Mouse (Mus musculus) induced T-regulatory cell, adult 2 months (primary cell): ENCODE measurements around the gene Paqr5.

Source experiments
- DNase-seq: peaks from one replicate; pipeline ENCODE4 v3.0.0-alpha.2; 2012; ENCODE audit warnings: low read depth

Paqr5 gene

DNA sequence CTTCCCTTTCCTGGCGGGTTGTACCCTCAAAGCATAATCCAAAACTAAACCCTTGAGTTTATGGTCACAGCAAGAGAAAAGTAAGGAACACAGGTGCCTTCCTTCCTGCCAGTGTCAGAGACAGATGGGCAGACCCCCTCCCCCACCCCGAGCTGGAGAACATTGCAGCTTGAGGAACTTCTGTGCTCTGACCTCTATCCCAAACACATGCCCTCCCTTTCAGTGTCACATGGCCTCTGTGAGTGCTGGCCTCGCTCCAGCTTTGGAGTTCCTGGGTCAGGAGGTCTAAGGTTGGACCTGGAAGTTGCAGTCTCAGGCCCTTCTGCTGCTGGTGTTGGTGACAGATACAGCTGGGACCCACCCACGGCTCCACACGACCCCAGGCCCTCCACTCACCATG is 65.9 kb downstream of the Paqr5 start:
- no peak for DNase-seq

DNA sequence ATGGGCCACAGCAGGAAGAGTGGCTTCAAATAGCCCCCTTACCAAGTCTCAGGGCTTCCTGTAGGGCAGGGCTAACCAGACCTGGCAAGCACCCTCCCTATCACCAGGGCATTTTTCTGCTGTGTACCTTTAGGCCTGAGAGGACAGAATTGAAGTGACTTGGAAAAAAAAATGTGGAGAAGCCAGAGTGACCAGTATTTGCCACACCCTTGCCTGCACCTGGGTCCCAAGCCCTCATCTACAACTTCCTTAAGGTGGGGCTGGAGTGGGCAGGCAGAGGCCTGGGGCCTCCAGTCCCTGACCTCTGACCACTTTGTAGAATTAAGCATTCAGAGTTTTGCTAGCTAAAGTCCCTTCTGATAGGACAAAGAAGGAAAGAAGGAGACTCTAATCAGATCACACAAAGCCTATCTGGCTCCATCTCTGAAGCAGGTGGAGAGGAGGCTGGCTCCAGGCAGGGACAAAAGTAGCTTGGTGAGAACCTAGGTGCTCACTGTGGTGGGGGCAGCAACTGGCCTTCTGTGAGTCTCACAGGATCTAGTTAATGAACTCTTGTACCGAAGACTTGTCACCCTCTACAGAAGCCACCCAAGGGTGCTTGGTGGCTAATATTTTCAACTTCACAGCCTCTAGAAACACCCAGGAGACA is 66.6 kb downstream of the Paqr5 start:
- no peak for DNase-seq

DNA sequence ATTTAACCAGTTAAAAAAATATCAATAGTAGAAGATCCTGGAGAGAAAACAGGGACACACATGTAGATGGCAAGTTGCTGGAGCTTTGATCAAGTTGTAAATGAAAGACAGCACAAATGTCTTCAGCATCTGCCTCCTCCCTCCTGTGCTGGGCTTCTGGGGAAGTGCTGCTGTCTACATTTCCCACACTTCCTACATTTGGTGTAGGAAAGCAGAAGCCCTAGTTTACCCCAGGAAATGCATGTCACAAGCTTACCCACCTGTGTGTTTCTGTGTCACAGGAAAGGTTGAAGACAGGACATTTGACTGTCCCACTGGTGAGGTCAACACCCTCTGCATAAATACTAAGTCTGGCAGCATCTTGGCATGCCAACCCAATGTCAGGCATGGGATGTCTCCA is 71.9 kb downstream of the Paqr5 start:
- DNase-seq: no peak

DNA sequence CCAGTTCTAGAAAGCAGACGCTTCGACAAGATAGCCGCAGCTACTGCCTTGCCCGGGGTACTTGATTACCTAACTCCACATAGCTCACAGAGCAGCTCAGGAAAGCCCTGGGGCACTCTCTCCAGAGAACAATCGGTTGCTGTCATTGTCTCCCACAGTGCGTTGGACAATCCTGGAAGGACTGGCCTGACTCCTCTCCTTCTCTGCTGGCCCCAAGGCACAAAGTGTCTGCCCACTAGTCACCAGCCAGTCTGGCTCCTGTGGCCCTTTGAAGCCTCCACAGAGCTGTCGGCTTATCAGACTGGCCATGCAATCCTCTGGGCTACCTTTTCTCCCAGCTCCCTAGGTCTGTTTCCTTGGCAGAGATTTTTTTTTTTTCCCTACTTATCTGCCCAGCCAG is 74.4 kb downstream of the Paqr5 start:
- no peak for DNase-seq

DNA sequence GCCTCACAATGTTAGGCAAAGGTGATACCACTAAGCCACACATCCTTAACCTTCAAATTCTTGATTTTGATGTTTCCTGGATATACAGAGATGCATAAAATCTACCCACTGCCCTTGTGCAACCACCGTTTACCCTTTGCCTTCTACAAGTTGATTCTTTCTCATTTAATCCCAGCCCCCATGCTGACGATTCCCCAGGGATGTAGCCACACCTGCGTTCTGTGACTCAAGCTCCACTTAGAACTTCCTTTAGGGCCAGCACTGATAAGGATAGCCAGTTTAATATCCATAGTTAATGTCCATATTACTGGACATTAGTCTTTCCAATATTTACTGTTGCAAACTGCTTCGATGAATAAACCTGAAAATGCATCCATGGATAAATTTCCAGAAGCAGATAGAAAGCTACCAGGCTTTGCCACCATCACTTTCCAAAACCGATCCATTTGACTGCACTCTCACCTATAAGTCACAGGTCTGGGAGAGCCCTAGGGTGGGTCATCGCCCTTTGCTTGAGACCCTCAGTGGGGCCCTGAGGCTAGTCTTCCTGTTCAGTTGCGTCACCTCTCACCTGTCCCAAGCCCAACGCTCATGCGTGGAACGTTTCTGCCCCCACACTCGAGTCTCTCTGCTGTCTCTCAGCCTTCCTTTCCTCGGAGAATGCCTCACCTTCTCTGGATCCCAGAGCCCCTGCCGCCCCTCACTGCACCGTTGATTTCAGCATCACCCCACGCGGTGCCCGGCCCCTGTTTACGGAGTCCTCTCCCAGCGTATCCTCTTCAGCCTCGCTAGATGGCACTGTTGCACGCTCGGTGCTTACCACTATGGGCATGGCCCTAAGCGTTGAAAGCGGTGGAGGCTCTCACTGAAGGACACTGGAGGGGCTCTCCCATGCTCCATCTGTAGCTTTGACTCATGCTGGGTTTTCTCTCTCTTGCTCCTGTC is 79.0 kb downstream of the Paqr5 start:
- peak; percentile 94 for DNase-seq

DNA sequence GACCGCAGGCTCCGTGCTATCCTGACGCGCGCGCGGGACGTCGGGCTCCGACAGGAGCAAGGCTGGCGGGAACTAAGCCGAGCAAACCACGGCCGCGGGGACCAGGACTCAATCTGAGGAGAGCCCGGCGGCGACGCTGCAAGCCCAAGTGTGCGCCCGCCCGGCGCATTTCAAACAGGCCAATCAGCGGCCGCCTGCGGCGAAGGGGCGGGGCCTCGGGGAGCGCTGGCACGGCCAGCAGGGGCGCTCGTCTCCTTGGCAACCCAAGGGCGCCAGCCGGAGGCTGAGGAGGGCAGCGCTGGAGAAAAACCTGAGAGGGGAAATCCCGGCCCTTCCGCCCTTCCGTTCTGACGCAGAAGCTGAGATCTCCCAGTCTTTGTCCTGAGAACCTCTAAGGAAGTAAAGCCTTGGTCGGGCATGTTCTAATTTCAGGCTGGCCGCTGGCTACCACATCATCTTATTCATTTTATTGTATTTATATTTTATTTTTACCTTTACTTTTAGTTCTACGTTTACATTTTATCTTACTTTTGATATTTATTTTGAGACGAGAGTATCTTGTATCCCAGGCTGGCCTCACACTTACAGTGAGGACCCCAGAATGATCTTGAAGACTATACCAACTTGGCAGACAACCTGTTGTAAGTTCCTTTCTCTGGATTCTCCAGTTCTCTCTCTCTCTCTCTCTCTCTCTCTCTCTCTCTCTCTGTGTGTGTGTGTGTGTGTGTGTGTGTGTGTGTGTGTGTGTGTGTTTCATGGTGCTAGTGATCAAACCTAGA is 79.8 kb downstream of the Paqr5 start, which contains the start of gene Kif23:
Gene Kif23, minus strand, starts transcription at position 152 of the 779 bp plus-strand sequence.
- peak; percentile 98 for DNase-seq

DNA sequence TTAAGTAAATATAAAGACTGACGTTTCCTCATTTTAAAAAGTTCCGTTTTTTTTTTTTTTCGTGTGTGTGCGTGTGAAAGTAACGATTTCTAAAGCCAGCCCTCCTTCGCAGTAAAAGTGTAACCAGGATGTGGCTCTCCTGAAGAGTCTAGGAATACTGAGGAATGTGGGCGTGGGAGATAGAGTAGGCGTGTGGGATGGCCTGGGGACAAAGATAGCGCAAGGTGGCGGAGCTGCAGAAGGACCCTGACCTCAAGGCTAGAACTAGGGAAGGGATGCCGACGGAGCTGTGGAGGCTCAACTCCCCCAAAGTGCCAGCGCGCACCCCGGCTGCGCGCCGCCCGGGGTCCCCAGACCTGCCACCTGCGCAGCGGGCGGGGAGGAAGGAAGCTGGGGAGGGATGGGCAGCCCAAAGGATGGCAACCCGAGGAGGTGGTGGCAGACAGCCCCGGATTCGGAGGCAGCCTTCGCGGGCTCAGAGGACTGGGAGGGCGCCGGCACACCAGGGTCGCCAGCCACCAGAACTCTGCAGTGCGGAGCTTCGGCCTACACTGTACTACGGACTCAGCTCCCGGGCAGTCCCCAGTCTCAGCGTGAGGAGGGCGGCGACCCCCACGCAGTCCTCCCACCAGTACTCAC is 80.6 kb downstream of the Paqr5 start:
- no peak for DNase-seq

DNA sequence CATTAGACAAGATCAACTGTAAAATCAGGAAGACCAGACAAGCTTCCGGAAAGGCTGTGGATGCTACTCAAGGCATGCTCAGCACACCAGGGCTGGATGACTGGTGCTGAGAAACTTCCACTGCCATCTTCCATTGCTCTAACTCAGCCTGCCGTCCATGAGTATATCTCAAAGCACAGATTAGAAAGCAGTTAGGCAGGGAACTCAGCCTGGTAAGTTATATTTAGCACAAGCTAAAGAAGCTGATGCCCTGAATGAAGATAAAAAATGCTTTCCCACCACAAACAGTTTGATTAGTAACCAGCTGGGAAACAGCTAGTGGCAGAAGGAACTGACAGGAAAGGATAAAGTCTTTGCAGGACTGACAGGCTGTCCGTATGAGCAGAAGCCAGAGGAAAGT is 85.6 kb downstream of the Paqr5 start:
- DNase-seq: no peak

DNA sequence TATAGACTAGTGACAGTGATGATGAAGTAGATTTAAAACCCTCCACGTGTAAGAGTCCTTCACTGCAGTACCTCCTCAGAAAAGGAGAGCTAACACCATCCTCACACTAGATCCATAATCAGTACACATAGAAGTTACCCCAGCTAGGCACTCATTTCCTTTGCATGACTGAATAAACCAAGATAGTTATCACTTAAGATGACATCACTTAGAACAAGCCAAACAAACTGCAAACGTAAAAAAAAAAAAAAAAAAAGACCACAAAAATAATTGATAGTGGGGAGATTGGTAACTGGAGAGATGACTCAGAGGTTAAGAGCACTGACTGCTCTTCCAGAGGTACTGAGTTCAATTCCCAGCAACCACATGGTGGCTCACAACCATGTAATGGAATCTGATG is 93.3 kb downstream of the Paqr5 start:
- peak; percentile 66 for DNase-seq

DNA sequence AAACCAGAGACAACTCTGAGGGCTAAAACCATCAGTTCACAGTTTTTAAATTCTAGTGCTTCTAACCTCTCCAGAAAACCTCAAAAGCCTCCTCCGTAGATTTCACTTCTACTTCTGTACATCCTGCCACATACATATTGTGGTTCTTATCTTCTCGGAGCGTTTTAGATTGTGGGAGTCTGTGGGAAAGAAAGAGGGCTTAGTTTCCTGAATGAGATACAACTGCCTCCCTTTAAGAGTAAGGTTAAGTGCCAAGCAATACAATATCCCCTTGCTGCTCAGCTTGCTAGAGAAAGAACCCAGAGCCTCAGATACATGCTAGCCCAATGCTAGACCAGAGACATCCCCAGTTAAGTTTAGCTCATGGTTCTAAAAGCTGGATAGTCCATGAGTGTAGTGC is 94.6 kb downstream of the Paqr5 start:
- peak; percentile 44 for DNase-seq

DNA sequence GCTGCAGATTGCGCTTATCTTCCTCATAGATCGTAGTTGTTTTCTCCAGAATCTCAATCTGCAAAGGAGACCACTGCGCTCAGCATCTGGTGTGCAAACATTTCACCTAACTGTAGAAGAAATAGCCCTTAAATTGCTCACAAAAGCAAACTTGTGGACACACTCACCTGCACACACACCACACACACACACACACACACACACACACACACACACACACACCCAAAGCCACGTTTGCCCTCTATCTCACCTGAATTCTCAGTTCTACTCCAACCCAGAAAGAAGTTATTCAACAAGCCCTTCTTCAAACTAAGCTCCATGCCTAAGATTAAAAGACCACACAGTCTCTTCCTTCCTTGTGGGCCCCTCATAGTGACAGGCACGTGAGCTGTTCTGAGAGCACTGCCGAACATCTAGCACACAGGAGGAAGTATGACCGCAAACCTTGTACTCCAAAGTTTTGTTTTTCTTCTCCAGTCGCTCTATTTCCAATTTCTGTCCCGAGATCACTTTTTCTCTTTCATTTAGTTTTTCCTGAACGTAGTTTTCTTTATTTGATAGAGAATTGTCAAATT is 101.5 kb downstream of the Paqr5 start:
- DNase-seq: no peak

DNA sequence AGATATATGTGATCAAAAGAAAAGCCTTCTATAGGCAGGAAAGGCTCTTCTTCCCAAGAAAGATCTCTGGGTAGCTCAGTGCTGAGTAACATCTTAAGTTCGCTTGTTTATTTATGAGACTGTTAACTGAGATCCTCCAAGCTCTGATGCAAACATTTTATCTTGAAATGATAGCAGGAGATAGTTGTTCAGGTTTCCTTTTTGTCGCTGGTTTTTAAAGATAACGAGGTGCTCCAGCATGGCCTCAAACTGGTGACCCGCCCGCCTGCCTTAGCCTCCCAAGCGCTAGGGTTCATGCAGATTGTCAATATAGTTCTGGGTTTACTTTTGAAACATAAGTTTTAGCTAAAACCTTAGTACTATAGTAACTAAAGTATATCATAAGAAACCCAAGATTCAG is 106.3 kb downstream of the Paqr5 start:
- no peak for DNase-seq

DNA sequence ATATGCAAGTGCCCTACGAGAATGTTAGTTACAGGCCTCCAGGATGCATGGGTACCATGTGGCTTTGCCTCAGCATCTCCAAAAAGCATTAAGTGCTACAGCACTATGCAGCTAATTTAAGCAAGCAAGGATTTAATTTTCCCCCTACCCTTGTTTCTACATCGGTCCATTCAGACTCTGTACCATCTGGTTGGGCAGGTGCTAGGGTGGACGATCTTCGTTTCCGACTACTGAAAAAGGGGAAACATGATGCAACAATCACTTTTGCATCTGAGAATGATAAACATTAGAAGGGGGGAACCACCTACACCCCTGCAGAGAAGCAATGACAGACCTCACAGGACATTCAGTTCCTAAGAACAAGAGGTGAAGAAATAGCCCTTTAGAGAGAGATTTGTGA is 107.2 kb downstream of the Paqr5 start:
- DNase-seq: no peak

DNA sequence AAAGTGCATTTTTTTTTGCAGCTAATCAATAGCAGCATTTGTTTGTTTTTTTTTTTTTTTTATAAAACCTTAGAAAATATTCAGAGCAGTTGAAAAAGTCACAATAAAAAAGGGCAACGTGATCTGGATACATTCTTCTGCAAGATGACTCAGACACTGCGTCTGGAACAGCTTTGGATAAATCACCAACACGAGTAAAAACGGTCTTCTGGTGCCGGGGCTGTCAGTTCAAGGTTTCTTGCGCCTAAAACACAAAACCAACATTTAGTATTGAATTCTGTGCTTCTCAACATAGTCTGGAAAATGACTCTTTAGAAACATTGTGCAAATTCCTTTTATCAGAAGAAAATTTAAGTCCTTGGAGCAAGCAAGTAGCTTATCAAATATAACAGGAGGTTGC is 109.2 kb downstream of the Paqr5 start:
- no peak for DNase-seq

DNA sequence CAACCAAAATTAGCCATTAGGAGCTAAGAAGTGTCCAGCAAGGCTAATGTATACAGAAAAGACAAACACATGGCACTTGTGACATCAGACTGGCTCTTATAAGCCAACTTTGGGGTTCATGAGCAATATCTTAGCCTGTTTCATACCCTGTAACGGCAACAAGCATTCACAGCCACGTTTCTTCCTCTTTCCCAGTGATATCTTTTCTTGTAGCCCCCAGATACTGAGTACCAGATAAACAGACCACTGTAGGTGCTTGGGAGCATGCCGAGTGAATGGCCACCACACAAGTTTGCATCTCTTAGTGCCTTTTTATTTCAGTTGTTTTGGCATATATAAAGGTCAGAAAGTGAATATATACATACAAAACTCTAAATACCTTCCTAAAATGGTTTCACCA is 109.7 kb downstream of the Paqr5 start:
- DNase-seq: no peak

DNA sequence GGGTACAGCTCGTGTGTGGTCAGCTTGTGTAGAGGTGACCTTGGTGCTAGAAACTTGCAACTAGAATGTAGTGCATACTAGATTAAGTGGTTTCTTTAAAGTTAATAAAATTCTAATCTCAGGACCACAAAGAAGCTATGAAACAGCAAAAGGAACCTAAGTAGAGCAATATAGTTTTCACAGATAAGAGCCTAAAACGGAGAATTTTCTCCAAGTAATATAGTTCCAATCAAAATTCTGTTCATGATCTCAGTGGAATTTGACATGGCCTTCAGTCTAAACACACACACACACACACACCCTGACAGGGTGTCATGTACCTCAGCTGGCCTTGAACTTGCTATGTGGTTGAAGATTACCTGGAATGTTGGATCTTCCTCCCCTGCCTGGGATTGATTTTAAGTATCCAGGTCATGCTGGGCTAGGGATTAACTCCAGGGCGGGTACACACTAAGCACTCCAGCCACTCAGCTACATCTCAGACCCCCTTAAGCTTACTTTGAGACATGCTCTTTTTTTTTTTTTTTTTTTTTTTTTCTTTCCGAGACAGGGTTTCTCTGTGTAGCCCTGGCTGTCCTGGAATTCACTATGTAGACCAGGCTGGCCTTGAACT is 111.2 kb downstream of the Paqr5 start:
- no peak for DNase-seq

DNA sequence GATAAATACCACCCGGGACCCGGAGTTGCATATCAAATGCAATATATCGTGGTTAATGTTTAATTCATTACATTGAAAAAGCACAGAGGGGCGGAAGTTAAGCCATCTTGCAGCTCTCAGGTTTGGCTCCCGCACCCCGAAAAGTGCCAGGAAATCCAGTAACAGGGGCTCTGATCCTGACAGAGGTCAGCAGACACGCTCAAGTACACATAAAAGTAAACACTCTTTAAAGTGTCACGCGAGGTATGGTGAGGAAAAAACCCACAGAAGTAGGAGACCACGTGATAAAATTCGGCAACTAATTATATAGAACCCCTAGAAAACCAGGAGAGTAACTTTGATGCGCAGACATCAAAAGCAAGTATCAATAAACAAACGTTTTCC is 111.7 kb downstream of the Paqr5 start:
- no peak for DNase-seq

DNA sequence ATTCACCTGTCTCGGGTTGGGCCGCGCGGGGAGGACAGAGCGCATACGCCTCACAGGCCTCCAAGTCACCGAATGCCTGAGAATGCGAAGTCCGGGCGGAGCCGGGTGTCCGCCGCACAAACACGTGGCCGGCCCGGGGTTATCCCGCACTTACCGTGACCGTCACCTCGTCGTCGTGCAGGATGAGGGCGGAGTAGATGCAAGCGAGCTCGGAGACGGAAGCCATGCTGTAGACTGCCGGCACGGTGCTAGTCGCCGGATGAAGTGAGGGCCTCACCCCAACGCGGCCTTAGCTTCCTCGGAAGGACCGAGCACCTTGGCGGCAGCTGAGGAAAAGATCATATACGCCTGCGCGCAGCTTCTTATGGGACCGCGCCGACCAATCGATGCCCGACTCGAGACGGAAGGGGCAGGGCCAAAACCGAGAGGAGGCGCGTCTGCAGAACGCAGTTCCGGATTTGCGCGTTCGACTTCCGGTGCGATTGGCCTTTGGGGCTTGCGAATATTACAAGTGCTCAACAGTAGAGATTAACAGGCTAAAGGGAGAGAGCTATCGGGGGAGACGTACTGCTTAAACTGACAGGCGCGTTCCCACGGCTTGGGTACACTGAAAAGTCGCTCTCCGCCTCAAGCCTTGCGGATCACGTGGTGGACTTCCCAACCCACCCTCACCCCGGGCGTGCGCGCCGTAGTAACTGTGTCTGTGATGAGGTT is 112.3 kb downstream of the Paqr5 start, which contains the start of gene Rplp1:
Gene Rplp1, minus strand, starts transcription at position 340 of the 714 bp plus-strand sequence.
- DNase-seq: peak; percentile 99

DNA sequence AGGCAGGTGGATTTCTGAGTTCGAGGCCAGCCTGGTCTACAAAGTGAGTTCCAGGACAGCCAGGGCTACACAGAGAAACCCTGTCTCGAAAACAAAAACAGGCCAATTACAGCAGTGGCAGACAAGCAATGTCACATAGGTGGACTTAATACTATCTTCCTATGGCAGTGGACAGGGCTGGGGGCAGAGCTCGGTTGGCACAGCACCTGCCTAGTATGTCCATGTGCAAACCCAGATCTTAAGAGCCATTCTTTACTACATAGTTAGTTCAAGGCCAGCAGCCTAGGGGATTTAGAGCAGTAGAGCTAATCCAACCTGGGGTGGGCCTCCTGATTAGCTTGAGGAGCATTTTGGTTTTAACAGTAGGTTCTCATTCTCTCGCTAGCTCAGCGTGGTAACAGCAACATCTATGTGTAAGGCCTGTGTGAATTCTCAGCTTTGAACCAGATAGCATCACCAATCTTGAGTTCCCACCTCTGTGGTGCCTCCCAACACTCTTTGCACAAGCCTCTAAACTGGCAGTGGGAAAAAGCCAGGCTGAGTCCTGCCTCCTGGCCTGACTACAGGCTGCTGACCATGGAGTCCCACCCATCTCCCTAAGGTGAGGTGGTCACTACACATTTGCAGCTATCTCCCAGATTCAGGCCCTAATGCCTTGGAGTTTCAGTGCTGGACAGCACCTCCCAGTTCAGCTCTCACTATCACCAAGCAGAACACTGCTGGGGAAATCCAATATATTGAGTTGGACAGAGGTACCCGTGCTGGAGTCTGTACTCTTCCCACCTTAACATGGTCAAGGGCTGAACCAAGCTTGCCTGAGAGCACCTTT is 115.1 kb downstream of the Paqr5 start:
- no peak for DNase-seq
